Mouse (Mus musculus): Measurements from ENCODE around the gene Plppr3. TPM values are rescaled to one million over a fixed set of nuclear protein-coding genes. Genes with fewer than 3 reads are reported as not detected.

The Plppr3 gene
- total RNA-seq, 2 experiments from 2014 or later, result 0.16 to 0.50 TPM

DNA sequence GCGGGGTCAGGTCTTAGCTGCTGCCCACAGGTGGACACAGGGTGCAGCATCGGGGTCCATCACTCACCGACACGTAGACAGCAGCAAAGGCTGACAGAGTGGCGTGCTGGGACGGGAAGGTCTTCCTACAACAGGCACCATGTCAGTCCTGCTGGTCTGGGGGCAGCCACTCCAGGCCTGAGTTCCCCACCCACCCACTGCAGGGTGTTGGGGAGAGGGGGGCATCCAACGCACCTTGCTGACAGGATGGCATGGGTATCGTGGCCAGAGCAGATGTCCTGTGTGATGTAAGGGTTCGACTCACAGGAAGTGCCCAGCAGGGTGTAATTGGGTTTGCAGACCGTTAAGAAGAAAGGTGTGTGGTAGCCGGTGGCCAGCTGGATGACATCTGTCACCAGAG lies 7.8 kb downstream of the Plppr3 start:
- no peak for DNase-seq

DNA sequence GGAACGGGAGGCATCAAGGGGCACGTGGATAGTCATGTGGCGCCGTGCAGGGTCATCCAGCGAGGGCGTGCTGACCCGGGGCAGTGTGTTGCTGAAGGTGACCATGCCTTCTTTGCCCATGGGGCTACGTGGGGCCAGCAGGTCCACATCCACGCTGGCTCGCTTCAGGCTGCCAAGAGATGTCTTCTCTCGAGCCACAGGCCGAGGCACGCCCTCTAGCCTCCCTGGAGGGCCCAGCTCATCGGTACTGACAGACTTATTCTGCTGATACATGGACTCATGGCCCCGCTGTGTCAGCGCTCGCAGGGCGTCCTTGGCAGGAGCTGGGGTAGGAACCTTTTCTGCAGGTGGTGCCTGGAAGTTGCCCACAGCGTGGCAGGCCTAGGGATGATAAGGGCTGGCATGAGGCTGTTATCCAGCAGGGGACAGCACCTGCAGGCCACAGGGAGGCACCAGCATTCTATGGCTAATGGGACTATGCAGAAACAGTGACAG lies 8.6 kb downstream of the Plppr3 start:
- DNase-seq, result peak; percentile 53 to 72

DNA sequence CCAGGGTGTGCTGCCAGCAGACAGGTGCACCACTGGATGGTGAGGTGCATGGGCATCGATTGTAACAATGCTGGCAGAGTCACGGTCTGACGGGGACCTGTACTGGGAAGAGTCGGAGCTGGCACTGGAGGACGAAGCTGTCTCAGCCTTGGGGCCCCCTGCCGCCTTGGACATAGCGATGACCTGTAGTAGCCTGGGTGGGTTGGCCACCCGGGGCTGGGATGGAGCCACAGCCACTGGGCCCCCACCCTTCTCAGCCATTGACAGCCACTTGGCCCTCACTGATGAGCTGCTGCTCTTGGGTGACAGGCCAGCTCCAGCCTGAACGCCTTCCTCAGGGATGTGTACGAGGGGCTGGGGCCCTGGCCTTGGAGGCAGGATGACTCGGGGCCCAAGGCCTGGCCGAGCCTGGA lies 9.2 kb downstream of the Plppr3 start:
- DNase-seq, result peak in 1 of 2 experiments; percentile 32

DNA sequence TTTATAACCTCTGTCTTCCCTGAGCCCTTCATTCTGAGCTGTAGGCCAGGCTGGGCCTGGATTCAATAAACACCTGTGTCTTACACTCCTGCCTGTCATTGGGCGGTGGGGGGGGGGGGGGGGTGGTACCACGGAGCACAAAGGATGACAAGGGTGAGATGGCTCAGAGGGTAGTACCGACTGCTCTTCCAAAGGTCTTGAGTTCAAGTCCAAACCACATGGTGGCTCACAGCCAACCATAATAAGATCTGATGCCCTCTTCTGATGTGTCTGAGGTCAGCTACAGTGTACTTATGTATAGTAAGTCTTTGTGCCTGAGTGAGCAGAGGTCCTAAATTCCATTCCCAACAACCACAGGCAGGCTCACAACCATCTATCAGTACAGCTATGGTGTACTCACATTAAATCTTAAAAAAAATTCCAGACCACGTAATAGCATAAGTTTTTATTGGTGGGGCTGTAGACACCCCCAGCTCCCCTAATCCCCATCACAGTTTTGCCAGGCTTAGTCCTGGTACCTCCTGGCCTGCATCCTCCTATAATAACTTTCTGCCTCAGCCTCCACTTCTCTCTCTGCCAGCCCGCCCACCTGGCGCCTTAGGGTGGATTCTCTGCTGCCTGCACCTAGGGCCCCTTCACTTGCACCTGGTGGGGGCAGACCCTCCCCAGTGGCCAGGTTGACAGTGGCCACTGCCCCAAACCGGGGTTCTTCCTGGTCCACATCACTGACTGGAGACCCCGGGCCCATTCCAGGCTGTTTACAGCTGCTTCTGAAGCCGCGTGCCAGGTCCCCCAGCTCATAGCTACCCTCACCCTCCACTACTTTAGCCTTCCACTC lies 9.9 kb downstream of the Plppr3 start:
- no peak for DNase-seq

DNA sequence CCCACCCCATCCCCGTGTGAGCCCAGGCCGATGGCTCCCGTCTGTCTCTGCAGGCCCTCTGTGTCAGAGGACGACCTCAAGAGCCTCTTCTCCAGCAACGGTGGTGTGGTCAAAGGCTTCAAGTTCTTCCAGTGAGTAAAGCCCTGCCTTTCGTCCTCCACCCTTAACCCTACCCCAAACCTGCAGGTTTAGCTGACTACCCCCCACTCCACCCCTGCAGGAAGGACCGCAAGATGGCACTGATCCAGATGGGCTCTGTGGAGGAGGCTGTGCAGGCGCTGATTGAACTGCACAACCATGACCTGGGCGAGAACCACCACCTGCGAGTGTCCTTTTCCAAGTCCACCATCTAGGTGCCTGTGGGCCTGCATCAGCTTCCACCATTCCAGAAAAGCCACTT lies 11.5 kb downstream of the Plppr3 start:
- no peak for DNase-seq

DNA sequence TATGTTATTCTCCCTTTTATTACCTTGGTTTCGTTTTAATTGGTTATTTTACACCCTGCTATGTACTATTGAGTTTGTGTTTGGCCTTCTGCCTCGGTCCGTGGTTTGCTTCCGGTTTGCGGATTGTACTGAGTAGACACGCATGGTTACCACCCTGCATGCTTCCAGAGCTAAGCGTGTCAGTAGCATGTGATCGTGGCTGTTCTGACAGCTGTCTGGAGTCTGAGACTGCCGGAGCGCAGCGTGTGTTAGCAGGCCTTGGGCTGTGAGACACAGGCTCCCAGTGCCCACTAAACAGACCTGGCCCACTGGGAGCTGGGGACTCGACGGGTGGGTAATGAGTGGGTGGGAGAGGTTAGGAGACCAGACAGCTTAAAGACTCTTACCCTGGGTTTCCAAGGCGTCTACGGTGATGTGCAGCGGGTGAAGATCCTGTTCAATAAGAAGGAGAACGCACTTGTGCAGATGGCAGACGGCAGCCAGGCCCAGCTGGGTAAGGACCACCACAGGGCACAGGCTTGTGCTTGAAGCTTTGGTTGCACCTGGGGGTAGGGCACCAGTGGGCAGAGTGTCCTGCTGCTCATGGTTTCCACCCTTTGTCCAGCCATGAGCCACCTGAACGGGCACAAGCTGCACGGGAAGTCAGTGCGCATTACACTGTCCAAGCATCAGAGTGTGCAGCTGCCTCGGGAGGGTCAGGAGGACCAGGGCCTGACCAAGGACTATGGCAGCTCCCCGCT lies 12.2 kb downstream of the Plppr3 start:
- no peak for DNase-seq

DNA sequence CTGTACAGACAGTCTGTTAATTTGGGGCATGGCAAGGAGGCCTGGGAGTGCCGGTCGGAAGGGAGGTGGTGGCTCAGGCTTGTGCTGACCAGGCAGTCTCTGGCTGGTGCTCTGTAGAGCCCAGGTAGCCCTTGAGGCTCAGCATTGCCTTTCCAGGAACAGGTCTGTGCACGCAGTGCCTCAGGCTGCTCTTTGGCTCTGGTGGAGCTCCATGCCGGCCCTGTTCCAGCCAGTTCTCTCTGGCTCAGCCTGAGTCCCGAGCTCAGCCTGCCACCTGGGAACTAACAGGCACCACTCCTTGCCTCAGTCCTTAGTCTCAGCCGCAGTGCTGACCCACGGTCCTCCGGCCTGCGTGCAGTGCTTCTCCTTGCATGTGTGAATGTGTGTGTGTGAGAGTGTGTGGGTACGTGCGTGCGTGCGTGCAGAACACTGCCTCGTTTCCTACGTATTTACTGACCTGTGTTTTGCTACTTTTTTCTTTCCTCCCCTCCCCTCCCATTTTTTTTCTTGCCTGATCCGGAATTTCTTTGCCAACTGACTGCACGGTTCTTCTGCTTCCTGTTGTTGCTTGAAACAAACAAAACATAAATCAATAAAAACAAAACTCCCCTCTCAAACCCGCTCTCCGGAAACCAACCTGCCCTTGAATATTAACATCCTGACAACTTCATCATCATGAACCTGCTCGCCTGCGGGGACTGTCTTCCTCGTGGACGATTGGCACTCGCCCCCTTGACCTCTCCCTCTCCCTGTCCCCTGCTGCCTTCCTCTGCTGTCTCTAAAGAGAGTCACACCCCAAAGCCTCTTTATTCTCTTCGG lies 13.0 kb downstream of the Plppr3 start:
- DNase-seq, result no peak

DNA sequence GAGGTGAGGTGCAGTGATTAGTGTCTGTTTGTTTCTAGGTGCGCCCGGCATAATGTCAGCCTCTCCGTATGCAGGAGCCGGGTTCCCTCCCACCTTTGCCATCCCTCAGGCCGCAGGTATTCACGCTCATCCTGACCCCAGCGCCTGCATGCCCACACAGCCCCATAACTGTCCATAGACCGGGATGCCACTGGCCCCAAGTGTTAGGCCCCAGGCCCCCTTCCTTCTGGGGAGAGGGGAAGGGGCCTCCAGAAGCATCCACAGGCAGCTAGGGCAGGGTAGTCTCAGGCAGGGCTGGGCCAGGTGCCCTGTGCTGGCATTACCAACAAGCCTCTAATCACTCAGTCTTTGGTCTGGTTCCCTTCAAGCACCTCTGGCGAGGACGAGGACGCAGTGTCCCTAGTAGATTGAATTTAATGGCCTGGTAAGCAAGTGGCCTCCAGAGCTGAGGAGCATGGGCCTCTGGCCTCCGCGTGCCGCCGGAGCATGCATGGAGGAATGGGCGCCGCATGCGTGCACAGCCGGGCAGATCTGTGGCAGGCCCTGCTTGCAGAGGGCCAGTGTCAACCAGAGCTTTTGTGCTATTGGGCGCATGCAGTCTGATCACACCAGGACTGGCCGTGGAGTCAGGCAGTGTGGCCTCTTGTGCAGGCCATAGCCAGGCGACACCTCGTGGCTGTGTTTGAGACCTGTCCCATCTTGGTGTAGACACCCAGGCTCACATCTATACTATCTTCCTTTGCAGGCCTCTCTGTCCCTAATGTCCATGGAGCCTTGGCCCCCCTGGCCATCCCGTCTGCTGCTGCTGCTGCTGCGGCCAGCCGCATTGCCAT lies 14.1 kb downstream of the Plppr3 start:
- no peak for DNase-seq

DNA sequence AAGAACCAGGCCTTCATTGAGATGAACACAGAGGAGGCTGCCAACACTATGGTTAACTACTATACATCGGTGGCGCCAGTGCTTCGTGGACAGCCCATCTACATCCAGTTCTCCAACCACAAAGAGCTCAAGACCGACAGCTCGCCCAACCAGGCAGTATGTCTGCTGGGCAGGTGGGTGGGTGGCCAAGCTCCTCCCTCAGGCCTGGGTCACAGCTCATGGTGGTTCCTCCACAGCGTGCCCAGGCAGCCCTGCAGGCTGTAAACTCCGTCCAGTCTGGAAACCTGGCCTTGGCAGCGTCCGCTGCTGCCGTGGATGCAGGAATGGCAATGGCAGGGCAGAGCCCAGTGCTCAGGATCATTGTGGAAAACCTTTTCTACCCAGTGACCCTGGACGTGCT lies 15.3 kb downstream of the Plppr3 start:
- no peak for DNase-seq

DNA sequence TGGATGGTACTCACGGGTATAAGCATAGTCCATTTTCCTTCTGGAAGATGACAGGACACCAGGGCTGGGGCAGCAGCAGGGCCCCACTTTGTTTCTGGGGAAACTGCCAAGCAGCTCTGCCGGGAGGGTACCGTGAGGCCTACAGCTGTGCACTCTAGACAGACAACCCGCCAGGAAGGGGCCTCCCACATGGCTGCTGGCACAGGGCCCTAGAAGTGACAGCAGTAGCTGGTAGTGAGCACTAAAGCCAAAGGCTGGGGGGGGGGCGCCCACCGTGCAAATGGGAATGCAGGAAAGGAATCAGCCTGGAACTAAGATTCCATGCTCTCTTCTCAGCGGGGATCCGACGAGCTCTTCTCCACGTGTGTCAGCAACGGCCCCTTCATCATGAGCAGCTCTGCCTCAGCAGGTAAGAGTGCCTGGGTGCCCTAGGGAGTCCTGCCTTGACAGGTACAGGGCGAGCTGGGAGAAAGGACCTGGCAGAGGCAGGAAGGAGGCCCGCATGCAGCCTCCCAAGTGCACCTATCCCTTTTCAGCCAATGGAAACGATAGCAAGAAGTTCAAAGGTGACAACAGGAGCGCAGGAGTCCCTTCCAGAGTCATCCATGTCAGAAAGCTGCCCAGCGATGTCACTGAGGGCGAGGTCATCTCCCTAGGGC lies 15.9 kb downstream of the Plppr3 start:
- peak; percentile 71 to 84 for DNase-seq

DNA sequence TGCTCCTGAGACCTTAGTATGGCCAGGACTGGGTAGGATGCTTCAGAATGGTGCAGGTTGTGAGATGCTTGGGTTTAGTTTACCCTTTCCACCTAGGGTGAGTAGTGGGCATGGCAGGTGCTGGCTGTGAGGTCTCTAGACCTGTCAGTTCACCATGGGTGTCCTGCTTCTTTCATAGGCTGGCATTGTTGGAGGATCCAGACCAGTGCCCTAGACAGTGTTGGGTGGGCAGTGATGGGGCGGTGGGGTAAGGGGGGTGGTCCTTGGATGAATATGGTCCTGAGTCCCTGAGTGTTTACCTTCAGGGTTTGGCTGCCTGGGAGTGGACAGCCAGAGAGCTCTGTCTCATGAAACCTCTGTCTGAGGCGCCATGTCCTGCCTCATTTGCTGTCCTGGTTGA lies 16.5 kb downstream of the Plppr3 start:
- no peak for DNase-seq

DNA sequence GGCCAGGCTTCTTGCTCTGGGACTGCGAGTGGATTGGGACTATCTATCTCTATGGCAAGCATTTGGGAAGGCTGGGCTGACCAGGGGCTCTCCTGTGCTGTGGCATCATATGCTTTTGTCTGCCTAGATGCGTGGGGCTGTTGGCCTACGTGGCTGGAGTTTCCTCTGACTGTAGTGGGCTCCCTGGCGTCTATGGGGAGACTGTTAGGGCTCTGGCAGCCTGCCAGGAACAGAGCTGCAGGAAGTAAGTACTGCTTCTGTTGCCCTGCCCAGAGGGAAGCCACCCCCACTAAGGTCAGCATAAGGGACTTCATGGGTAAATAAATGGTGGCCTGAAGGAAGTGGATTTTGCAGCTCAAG lies 17.0 kb downstream of the Plppr3 start:
- DNase-seq, result peak; percentile 73 to 87

DNA sequence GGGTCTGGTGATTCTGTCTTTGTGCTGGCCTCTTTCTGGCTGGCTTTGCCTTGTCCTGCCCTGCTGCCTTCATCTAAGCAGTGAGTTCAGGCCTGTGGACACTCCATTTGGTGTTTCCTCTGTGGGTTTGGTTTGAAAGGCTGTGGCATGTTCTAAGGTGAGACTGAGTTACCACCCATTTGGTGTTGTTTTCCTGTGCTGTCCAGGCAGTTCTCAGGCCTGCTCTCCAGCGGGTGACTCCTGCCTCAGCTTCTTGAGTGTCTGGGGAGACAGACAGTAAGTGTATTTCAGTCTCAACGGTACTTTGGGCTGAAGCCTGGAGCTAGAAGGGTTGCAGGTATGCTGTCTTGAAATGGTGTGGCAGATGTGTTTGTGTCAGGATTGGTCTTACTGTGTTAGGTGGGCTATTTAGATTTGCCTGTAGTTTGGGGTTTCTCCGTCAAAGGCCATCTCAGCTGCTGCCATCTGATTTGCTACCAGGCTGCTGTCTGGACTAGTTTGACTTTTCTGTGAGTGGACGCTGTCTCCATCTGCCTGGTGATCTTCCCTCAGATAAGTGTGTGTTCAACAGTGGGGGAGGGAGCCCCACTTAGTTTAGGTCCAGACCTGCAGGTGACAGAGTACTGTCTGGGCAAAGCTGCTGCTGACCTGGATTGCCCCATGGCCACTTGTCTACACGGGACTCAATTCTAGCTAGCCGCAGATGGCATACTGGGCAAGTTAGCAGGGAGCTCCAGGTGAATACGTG lies 17.6 kb downstream of the Plppr3 start:
- no peak for DNase-seq

DNA sequence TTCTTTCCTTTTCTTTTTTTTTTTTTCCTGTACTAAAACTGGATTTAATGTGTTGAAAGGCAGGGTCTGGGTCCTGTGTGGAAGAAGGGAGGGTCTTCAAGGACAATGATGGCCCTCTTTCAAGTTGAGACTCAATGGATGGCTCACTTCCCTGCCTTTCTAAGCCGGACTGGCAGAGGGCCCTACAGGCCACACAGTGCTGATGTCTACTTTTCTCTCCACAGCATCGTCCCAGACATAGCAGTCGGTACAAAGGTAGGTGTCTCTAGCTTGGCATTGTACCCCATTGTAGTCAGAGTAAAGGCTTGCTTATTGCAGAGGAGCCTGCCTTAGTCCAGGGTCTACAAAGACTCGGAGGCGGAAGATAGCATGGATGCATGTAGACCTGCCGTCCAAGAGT lies 18.2 kb downstream of the Plppr3 start:
- DNase-seq, result no peak

DNA sequence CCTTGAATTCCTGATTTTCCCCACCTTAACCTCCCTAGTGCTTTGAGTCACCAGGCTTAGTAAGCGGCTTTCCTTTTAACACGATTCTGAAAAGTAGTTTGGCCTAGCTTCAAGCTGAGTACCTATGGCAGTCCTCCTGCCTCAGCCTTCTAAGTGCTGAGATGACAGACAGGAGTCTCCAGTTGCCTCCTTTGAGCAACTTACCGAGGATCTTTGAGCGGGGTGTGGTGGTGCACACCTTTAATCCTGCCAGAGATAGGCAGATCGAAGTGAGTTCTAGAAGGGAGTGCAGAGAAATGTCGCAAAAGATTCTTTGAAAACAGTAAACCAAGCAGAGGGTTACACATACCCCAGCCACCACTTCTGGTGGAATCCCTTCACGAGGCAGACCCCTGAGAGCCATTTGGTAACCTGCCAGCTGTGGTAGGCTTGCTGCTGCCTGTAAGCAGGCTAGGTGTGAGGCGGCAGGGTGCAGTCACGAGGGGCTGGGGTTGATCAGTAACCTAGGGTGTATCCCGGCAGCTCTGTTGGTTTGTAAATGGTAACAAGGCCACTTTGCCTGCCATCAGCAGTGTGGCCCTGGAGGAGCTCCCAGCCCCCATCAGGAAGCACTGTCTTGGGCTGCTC lies 18.8 kb downstream of the Plppr3 start:
- DNase-seq, result peak in 1 of 2 experiments; percentile 58

DNA sequence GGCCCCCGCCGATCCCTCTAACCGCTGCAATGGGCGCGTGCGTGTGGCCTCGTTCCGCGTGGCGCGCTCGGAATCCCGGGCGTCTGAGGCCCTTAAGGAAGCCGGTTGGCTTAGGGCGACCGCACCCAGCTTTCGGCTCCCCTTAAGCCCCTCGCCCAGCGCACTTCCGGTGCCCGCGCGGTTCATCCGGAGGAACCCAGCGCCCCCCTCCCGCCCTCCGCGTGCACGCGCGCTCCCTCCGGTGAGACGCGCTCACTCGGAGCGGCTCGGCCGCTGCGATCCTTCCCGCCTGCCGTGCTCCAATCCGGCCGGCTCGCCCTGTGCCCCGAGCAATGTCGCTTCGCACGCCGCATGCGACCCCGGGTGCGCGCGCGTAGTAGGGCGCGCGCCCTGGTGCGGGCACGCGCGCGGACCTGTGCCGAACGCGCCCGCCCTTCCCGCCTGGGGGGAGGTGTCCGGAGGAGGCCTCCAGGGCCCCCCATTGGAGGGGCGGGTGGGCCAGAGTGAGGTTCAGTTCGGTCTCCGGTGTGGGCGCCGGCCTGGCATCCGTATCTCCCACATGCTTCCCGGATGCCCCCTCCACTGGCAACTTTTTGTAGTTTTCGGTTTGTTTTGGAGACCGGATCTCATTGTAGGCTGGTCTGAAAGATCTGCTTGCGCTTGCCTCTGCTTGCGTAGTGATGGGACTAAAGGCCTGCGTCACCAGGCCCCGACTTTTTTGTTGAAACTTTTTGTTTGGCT lies 19.5 kb downstream of the Plppr3 start:
- DNase-seq, result peak; percentile 70 to 82

DNA sequence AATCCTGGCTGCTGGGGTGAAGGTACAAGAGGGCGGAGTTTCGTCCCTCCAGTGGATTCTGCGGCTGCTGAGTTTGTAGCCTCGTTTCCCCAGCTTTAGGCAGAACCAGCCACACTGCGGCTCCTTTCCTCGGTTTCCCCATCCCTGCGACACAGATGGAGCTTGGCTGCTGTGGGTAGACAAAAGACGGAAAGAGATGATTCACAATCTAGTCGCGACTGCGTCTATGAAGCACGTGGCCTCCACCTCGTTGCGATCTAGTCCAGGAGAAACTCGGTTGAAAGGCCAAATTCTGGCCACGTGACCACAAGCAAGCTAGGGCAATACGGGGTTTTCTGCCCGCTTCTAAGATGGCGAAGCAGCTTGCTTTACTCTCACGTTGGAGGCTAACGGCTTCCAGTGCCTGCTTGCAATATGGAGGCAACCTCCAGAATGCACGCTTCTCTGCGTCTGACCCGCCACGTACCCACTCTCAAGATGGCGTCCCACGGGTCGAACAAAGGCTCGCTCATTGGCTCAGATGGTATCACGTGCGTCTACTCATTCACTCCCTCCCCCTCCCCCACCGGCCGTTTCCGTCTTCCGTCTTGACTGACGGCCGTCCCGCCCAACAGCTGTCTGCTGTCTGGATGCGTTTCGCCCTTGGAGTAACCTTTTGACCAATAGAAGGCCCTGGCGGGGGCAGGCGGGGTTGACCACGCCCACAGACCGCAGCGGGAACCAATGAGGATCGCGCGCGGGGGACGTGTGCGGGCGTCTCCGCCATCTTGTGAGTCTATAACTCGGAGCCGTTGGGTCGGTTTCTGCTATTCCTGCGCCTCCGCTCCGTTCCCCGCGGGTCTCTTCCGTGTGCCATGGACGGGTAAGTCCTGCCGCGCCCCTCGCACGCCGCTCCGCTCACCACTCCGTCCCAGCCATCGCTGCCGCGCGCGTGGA lies 20.3 kb downstream of the Plppr3 start, which contains the start of gene Ptbp1:
TSS of gene Ptbp1 (plus strand) at position 568 of the 936 bp plus-strand sequence.
- DNase-seq, result peak; percentile 99

DNA sequence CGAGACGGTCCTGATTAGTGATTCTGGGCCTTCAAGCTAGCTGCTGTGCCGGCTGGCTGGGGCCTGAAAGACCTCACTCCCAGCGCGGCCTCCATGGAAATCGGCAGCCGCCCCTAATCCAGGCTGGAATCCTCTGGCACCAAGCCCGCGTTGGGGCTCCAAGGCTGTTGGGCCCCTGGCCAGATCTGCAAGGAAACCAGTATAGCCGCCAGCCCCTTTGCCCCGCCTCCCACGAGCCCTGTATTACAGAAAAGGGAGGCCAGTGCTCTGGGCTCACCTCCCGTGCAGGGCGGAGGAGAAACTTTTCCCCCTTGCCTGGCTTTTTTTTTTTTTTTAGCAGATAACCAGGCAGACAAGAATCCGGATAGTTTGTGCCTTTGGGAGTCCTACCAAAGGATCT lies 21.0 kb downstream of the Plppr3 start:
- DNase-seq, result peak; percentile 96 to 97

Data from adrenal gland, postnatal 36 days (tissue).